Mouse (Mus musculus): ENCODE data around the gene Snd1. TPM values are rescaled to one million over a fixed set of nuclear protein-coding genes. Genes with fewer than 3 reads are reported as not detected.

Gene Snd1
- polyA plus RNA-seq, 1 experiment from 2014 or later = 34.9 TPM

DNA sequence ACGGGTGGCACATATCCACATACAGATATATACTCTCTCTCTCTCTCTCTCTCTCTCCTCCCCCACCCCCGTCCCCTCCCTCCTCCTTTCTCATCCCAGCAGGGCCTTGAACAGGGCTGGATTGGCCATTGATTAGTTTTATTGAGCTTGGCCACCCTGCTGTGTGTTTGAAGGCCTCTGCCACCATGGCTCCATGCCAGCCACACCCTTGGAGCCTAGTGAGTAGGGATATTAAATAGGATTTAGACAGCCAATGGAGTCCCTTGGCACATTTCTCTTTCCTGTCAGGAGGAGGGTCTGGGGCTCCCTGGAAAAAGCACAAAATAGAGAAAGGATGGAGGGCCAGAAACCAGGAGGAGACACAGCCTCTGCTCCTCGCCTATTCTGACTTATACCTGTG lies 401.6 kb downstream of the Snd1 start:
- no peak for TF ChIP-seq CTCF (IDR thresholded peaks at IDR 0.05; ENCODE audit: low read depth)
- no peak for TF ChIP-seq EP300 (IDR thresholded peaks at IDR 0.05; ENCODE audit: low read depth)
- 70% methylated on average over 3 of the region's 3 CpGs for WGBS (ENCODE audit: insufficient replicate concordance)
- Histone ChIP-seq H3K4me3 (ENCODE audit: low read depth, low read length) (no peak overlapping the region), H3K36me3 (replicated peaks; ENCODE audit: insufficient read depth, low read length) (peaks cover 8% of the 10 kb centered on the region), H3K4me2 (ENCODE audit: low read depth, low read length) (no peak overlapping the region), H3K27ac (ENCODE audit: low read depth) (no peak overlapping the region), H3K4me1 (ENCODE audit: insufficient read depth) (no peaks in the 10 kb centered on the region), H3K9ac (replicated peaks) (no peak overlapping the region), H3K9me3 (ENCODE audit: low read length) (no peaks in the 10 kb centered on the region), H3K27me3 (ENCODE audit: insufficient read depth, low read length) (no peaks in the 10 kb centered on the region)
- DNase-seq (peak; percentile 61), ATAC-seq (0 out of 2 replicates have a peak, but pooled peaks have one; percentile 47)

DNA sequence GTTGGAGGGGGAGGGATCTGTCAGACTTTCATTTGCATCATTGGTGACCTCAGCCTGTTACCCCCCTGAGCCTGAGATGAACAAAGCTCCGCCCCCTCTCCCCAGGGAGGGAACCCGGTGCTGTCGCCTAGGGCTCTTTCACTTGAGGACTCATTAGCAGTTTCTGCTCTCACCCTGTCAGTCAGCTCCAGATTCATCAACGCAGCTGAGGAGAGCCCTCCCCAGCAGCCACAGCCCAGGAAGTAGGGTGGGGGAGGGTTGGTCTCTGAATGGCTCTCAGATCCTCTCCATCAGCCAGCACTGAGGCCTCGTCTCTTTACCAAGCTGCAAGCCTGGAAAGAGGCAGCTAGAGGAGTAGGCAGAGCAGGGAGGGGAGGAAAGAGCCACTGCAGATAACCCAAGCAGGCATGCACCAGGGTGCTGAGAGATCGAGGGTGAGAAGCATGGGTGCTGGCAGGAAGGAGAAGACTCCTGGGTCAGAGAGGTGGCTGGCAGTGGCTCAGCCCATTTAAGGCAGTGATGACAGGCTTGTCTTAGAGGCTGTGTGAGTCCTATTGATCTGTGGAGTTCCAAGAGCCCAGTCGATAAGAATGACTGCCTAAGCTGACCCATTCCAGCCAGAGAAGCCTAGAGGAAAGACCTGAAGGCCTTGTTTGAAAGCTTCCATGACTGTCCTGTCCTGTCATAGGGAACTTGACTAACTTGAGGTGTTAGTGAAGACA lies 403.2 kb downstream of the Snd1 start:
- TF ChIP-seq EP300 (IDR thresholded peaks at IDR 0.05; ENCODE audit: low read depth) (no peak), CTCF (IDR thresholded peaks at IDR 0.05; ENCODE audit: low read depth) (no peak)
- peak; percentile 27 for DNase-seq
- WGBS (ENCODE audit: insufficient replicate concordance) = 37% methylated on average over 7 of the region's 7 CpGs
- Histone ChIP-seq H3K4me2 (ENCODE audit: low read depth, low read length) (no peak overlapping the region), H3K4me1 (ENCODE audit: insufficient read depth) (no peaks in the 10 kb centered on the region), H3K27ac (ENCODE audit: low read depth) (no peak overlapping the region), H3K9me3 (ENCODE audit: low read length) (no peaks in the 10 kb centered on the region), H3K27me3 (ENCODE audit: insufficient read depth, low read length) (no peaks in the 10 kb centered on the region), H3K4me3 (ENCODE audit: low read depth, low read length) (no peak overlapping the region), H3K36me3 (replicated peaks; ENCODE audit: insufficient read depth, low read length) (peaks cover 19% of the 10 kb centered on the region), H3K9ac (replicated peaks) (no peak overlapping the region)
- no peak for ATAC-seq

DNA sequence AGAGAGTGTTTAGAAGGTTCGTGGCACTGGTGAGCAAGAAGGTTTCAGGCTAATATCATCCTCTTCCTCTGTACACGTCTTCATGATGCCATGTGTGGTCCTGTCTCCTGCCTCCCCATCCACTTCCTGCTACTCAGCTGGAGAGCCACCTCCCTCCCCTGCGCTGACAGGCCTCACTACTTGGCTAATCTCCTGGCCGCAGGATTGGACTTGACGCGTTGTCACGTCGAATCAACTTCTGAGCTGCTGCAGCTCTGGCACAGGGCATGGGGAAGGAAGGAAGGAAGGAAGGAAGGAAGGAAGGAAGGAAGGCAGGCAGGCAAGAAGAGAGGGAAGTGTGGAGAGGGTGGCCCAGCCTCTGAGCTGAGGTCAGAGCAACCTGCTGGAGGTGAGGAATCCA lies 404.4 kb downstream of the Snd1 start:
- no peak for ATAC-seq
- no peak overlapping the region for H3K9ac ChIP-seq (replicated peaks)
- DNase-seq = no peak
- H3K36me3 ChIP-seq (replicated peaks; ENCODE audit: insufficient read depth, low read length) = peaks cover 31% of the 10 kb centered on the region
- no peaks in the 10 kb centered on the region for H3K4me1 ChIP-seq (ENCODE audit: insufficient read depth)
- H3K27me3 ChIP-seq (ENCODE audit: insufficient read depth, low read length) = no peaks in the 10 kb centered on the region
- H3K4me3 ChIP-seq (ENCODE audit: low read depth, low read length) = no peak overlapping the region
- TF ChIP-seq EP300 (IDR thresholded peaks at IDR 0.05; ENCODE audit: low read depth) = no peak
- TF ChIP-seq CTCF (IDR thresholded peaks at IDR 0.05; ENCODE audit: low read depth) = no peak
- H3K27ac ChIP-seq (ENCODE audit: low read depth) = no peak overlapping the region
- no peaks in the 10 kb centered on the region for H3K9me3 ChIP-seq (ENCODE audit: low read length)
- no peak overlapping the region for H3K4me2 ChIP-seq (ENCODE audit: low read depth, low read length)
- WGBS (ENCODE audit: insufficient replicate concordance) = 56% methylated on average over 8 of the region's 8 CpGs

DNA sequence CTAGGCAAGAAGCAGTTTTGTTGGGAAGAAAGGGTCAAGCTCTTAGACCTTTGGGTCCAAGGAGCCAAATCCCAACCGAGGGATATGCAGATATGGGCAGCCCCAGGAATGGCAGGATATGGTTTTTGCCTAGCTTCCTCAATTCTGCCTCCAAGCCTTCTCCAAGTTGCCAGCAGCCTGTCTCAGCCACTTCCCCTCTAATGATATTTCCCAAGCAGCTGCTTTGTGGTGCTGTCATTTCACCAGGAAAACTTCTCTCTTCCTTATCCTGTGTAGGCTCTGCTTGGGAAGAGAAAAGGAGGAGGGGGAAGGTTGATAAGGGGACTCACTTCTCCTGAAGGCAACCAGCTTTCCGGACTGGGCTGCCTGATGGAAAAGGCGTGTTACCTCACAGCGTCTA lies 406.0 kb downstream of the Snd1 start:
- H3K4me1 ChIP-seq (ENCODE audit: insufficient read depth) = no peaks in the 10 kb centered on the region
- TF ChIP-seq EP300 (IDR thresholded peaks at IDR 0.05; ENCODE audit: low read depth) = no peak
- no peak for TF ChIP-seq CTCF (IDR thresholded peaks at IDR 0.05; ENCODE audit: low read depth)
- no peak overlapping the region for H3K4me3 ChIP-seq (ENCODE audit: low read depth, low read length)
- WGBS (ENCODE audit: insufficient replicate concordance) = 67% methylated on average over 4 of the region's 4 CpGs
- no peak overlapping the region for H3K27ac ChIP-seq (ENCODE audit: low read depth)
- H3K9ac ChIP-seq (replicated peaks) = no peak overlapping the region
- no peaks in the 10 kb centered on the region for H3K27me3 ChIP-seq (ENCODE audit: insufficient read depth, low read length)
- peaks cover 39% of the 10 kb centered on the region for H3K36me3 ChIP-seq (replicated peaks; ENCODE audit: insufficient read depth, low read length)
- DNase-seq = no peak
- ATAC-seq = no peak
- H3K4me2 ChIP-seq (ENCODE audit: low read depth, low read length) = no peak overlapping the region
- no peaks in the 10 kb centered on the region for H3K9me3 ChIP-seq (ENCODE audit: low read length)

DNA sequence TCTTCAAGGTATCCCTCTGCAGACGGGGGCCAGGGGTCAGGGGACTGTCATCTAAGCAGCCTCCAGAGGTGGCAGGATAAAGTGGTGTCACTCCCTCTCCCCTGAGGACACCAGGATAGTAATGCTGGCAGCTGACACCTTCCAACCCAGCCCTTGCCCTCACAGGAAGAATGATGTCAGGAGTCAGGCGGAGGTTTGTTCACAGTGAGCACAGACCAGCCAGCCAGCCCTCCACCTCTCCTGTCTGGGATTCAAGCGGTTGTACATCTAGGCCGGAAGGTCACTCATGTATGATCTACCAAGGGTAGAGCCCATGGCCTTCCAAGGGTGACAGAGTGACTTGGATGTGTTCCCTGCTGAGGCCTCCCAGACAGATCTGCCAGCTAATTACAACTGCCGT lies 408.6 kb downstream of the Snd1 start:
- DNase-seq (no peak), ATAC-seq (no peak)
- no peaks in the 10 kb centered on the region for H3K27me3 ChIP-seq (ENCODE audit: insufficient read depth, low read length)
- TF ChIP-seq CTCF (IDR thresholded peaks at IDR 0.05; ENCODE audit: low read depth) (no peak), EP300 (IDR thresholded peaks at IDR 0.05; ENCODE audit: low read depth) (no peak)
- no peak overlapping the region for H3K4me3 ChIP-seq (ENCODE audit: low read depth, low read length)
- H3K27ac ChIP-seq (ENCODE audit: low read depth) = no peak overlapping the region
- no peak overlapping the region for H3K4me2 ChIP-seq (ENCODE audit: low read depth, low read length)
- H3K4me1 ChIP-seq (ENCODE audit: insufficient read depth) = no peaks in the 10 kb centered on the region
- 81% methylated on average over 5 of the region's 5 CpGs for WGBS (ENCODE audit: insufficient replicate concordance)
- no peaks in the 10 kb centered on the region for H3K9me3 ChIP-seq (ENCODE audit: low read length)
- H3K36me3 ChIP-seq (replicated peaks; ENCODE audit: insufficient read depth, low read length) = peaks cover 56% of the 10 kb centered on the region
- no peak overlapping the region for H3K9ac ChIP-seq (replicated peaks)

DNA sequence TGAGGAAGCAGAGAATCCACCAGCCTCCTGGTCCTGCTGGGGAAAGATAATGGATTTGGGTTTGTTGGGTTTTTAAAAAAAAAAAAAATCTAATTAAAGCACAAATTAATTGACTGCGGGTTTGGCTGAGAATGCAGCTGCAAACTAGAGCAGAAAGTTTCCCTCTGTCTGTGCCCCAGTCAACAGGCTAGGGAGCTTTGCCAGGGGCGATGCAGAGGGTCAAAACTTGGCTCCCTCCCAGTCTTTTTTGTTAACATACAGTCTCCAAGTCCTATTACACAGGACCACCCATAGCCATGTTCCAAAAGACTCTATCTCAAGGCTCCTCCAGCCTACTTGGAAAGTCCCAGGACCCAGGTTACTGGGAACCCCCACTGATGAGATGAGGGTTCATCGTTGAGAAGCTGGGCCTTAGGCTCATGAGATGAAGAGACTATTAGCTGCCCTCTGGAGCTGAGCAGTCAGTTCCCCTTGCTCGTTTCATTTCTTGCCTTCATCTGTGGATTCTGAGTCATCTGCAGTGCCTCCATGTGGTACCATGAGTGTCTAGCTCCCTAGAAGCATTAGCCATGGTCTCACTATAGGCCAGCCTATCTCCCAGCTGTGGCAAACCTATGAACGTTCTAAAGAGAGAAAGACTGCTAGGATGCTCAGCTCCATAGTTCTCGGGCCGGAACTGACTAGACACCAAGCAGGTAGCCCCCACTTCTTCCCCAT lies 411.9 kb downstream of the Snd1 start:
- ATAC-seq = no peak
- H3K36me3 ChIP-seq (replicated peaks; ENCODE audit: insufficient read depth, low read length) = peaks cover 60% of the 10 kb centered on the region

More for the DNA sequence above, 411.9 kb downstream of the Snd1 start:
- H3K4me2 ChIP-seq (ENCODE audit: low read depth, low read length) = no peak overlapping the region
- H3K27me3 ChIP-seq (ENCODE audit: insufficient read depth, low read length) = no peaks in the 10 kb centered on the region
- TF ChIP-seq EP300 (IDR thresholded peaks at IDR 0.05; ENCODE audit: low read depth) (no peak), CTCF (IDR thresholded peaks at IDR 0.05; ENCODE audit: low read depth) (0 out of 2 replicates have a peak, but pooled peaks have one; percentile 9)
- WGBS (ENCODE audit: insufficient replicate concordance) = 80% methylated on average over 7 of the region's 7 CpGs
- no peak overlapping the region for H3K4me3 ChIP-seq (ENCODE audit: low read depth, low read length)
- no peaks in the 10 kb centered on the region for H3K4me1 ChIP-seq (ENCODE audit: insufficient read depth)
- no peak overlapping the region for H3K27ac ChIP-seq (ENCODE audit: low read depth)
- H3K9me3 ChIP-seq (ENCODE audit: low read length) = no peaks in the 10 kb centered on the region
- H3K9ac ChIP-seq (replicated peaks) = no peak overlapping the region
- no peak for DNase-seq

Measured in liver, postnatal 0 days (tissue).